Mouse (Mus musculus) bone marrow macrophage, adult 2 months (primary cell): Measurements from ENCODE around the gene Ppm1h.

ENCODE experiments used
- CTCF ChIP-seq: IDR thresholded peaks from 2 replicates; pipeline ENCODE4 v1.5.1; 2012; ENCODE audit warnings: low read depth, mild to moderate bottlenecking, low read length, moderate library complexity
- POLR2A ChIP-seq: IDR thresholded peaks from 2 replicates; pipeline ENCODE4 v1.6.1; 2012; ENCODE audit warnings: mild to moderate bottlenecking, low read depth, low read length, borderline replicate concordance

GRCm38 (mm10) chr10:122746211-122746610, 67.6 kb downstream of the Ppm1h start:
- no peak for TF ChIP-seq CTCF
- no peak for TF ChIP-seq POLR2A
